Mouse (Mus musculus) lung, embryonic 14.5 days (tissue): ENCODE measurements around the gene Pparg. TPM values are rescaled to one million over a fixed set of nuclear protein-coding genes. Genes with fewer than 3 reads are reported as not detected.

Experiments used
- ATAC-seq: fragments of 200-750 bp; cut with Nextera tagmentation; 2 replicates; pipeline ENCODE4 v1.8.0; 2017; ENCODE audit warnings: mild to moderate bottlenecking, moderate TSS enrichment, moderate library complexity; ENCODE audit not compliant: insufficient read depth
- DNase-seq: peaks from one replicate; pipeline ENCODE4 v3.0.0-alpha.2; 2015
- H3K27ac ChIP-seq: fragments of 300-500 bp; sonication (generic); 2 replicates; pipeline ENCODE4 v1.5.1; 2014; ENCODE audit warnings: low read depth, mild to moderate bottlenecking, moderate library complexity
- H3K27me3 ChIP-seq: fragments of 300-500 bp; sonication (generic); 2 replicates; pipeline ENCODE4 v1.6.1; 2014; ENCODE audit warnings: low read length, control low read depth; ENCODE audit not compliant: insufficient read depth
- H3K36me3 ChIP-seq: fragments of 300-500 bp; sonication (generic); 2 replicates; pipeline ENCODE4 v1.6.1; 2014; ENCODE audit warnings: control low read depth; ENCODE audit not compliant: insufficient read depth
- H3K4me1 ChIP-seq: fragments of 300-500 bp; sonication (generic); 2 replicates; pipeline ENCODE4 v1.6.1; 2014; ENCODE audit warnings: antibody characterized with exemption, control low read depth; ENCODE audit not compliant: insufficient read depth
- H3K4me2 ChIP-seq: fragments of 300-500 bp; sonication (generic); 2 replicates; pipeline ENCODE4 v1.6.1; 2014; ENCODE audit warnings: mild to moderate bottlenecking
- H3K4me3 ChIP-seq: fragments of 300-500 bp; sonication (generic); 2 replicates; pipeline ENCODE4 v1.5.1; 2014; ENCODE audit warnings: low read depth, low read length
- H3K9ac ChIP-seq: fragments of 300-500 bp; sonication (generic); 2 replicates; pipeline ENCODE4 v1.6.1; 2014
- H3K9me3 ChIP-seq: fragments of 300-500 bp; sonication (generic); 2 replicates; pipeline ENCODE4 v1.6.1; 2016; ENCODE audit warnings: low read depth, low read length, control low read depth
- CTCF ChIP-seq: IDR thresholded peaks from 2 replicates; pipeline ENCODE4 v1.5.1; 2016; ENCODE audit warnings: antibody characterized with exemption, low read depth
- WGBS: fragments of 180-500 bp; shearing (Covaris S2); extraction: QIAGEN DNeasy Blood & Tissue Kit; methylation state at CpG from one replicate; pipeline ENCODE4 v1.1.7; 2014; 5-methylcytosine and 5-hydroxymethylcytosine counted together
- polyA plus RNA-seq: library from polyadenylated mRNA; unstranded; fragments of >200 nt; fragmentation: Nextera tagmentation; extraction: Ambion mirVana; gene quantifications from 2 replicates; pipeline ENCODE4 v1.2.1, GENCODE M21; 2014

The Pparg gene
- polyA plus RNA-seq, 1 experiment from 2014 or later = 2.2 TPM

DNA sequence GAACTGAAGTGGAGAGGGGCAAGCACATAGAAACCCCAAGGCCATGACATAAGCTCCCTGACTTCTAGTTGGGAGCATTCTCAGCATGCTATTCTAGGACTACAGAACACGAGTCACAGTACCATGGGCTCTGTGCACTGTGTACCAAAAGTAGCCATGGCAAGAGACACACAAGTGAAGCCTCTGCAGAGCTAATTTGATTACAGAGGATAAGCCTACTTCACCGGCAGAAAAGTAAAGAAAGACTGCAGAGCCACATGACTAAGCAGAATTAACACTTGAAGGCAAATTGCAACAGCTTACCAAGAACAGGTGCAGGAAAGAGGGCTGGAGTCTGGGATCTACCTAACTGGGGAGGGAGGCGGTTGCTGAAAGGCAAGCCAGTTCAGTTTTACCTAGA lies 103.9 kb downstream of the Pparg start:
- WGBS = 44% methylated on average over 3 of the region's 3 CpGs
- Histone ChIP-seq H3K27me3 (no peaks in the 10 kb centered on the region), H3K4me1 (no peaks in the 10 kb centered on the region), H3K4me2 (no peak overlapping the region), H3K9ac (no peak overlapping the region), H3K27ac (no peak overlapping the region), H3K9me3 (no peaks in the 10 kb centered on the region), H3K36me3 (no peaks in the 10 kb centered on the region), H3K4me3 (no peak overlapping the region)
- DNase-seq (peak; percentile 24), ATAC-seq (peak; percentile 66; the same call in 1 of the 2 replicates)
- TF ChIP-seq CTCF = no peak

GRCm38 (mm10) chr6:115465463-115465862 lies 104.7 kb downstream of the Pparg start:
- ATAC-seq (no peak), DNase-seq (no peak)
- Histone ChIP-seq H3K36me3 (no peaks in the 10 kb centered on the region), H3K4me2 (no peak overlapping the region), H3K9ac (no peak overlapping the region), H3K4me3 (no peak overlapping the region), H3K4me1 (no peaks in the 10 kb centered on the region), H3K27me3 (no peaks in the 10 kb centered on the region), H3K9me3 (no peaks in the 10 kb centered on the region), H3K27ac (no peak overlapping the region)
- no peak for TF ChIP-seq CTCF
- WGBS = 60% methylated on average over 2 of the region's 2 CpGs

DNA sequence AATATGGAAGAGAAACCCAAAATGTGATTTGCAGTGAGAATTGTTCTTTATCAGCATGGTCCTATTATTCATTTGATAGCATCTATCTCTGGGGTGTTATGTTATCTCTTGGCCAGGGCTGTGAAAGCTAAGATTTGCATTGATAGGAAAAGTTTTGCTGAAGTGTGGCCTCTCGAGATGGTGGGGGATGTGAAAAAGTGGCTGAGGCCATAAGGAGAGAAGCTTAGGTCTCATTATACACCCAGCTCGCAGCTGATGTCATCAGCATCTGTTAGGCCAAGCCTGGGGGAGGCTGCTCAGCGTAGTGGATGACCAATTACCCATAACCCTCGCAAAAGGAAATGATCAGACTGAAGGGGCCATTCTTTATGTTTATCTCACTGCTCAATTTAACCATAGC lies 105.1 kb downstream of the Pparg start:
- no peak overlapping the region for H3K4me2 ChIP-seq
- H3K4me3 ChIP-seq = no peak overlapping the region
- no peak for DNase-seq
- no peaks in the 10 kb centered on the region for H3K4me1 ChIP-seq
- no peak for TF ChIP-seq CTCF
- H3K36me3 ChIP-seq = no peaks in the 10 kb centered on the region
- no peaks in the 10 kb centered on the region for H3K27me3 ChIP-seq
- WGBS = 39% methylated on average over 4 of the region's 4 CpGs
- no peak for ATAC-seq
- H3K9ac ChIP-seq = no peak overlapping the region
- H3K27ac ChIP-seq = no peak overlapping the region
- no peaks in the 10 kb centered on the region for H3K9me3 ChIP-seq

GRCm38 (mm10) chr6:115466601-115467000 lies 105.8 kb downstream of the Pparg start:
- Histone ChIP-seq H3K27ac (no peak overlapping the region), H3K4me3 (no peak overlapping the region), H3K4me2 (no peak overlapping the region), H3K9me3 (no peaks in the 10 kb centered on the region), H3K27me3 (no peaks in the 10 kb centered on the region), H3K4me1 (no peaks in the 10 kb centered on the region), H3K36me3 (no peaks in the 10 kb centered on the region), H3K9ac (no peak overlapping the region)
- ATAC-seq = no peak
- no peak for TF ChIP-seq CTCF
- WGBS = 49% methylated on average over 3 of the region's 3 CpGs
- DNase-seq = no peak

GRCm38 (mm10) chr6:115469666-115470581 lies 109.2 kb downstream of the Pparg start:
- Histone ChIP-seq H3K4me1 (no peaks in the 10 kb centered on the region), H3K27ac (no peak overlapping the region), H3K9me3 (no peaks in the 10 kb centered on the region), H3K36me3 (no peaks in the 10 kb centered on the region), H3K27me3 (no peaks in the 10 kb centered on the region), H3K4me3 (no peak overlapping the region), H3K9ac (no peak overlapping the region), H3K4me2 (no peak overlapping the region)
- DNase-seq = no peak
- ATAC-seq = no peak
- no peak for TF ChIP-seq CTCF
- 59% methylated on average over 3 of the region's 3 CpGs for WGBS

GRCm38 (mm10) chr6:115471956-115472355 lies 111.2 kb downstream of the Pparg start:
- Histone ChIP-seq H3K4me1 (no peaks in the 10 kb centered on the region; the same call in 1 of the 2 replicates), H3K27ac (no peak overlapping the region), H3K27me3 (no peaks in the 10 kb centered on the region), H3K4me2 (no peak overlapping the region), H3K9me3 (no peaks in the 10 kb centered on the region), H3K9ac (no peak overlapping the region), H3K4me3 (no peak overlapping the region), H3K36me3 (no peaks in the 10 kb centered on the region)
- TF ChIP-seq CTCF = no peak
- ATAC-seq (no peak), DNase-seq (peak; percentile 52)

- ATAC-seq = no peak
- H3K4me1 ChIP-seq = peaks cover 16% of the 10 kb centered on the region
- no peaks in the 10 kb centered on the region for H3K36me3 ChIP-seq
- no peak overlapping the region for H3K9ac ChIP-seq
- no peaks in the 10 kb centered on the region for H3K27me3 ChIP-seq
- no peaks in the 10 kb centered on the region for H3K9me3 ChIP-seq
- no peak overlapping the region for H3K4me2 ChIP-seq
- DNase-seq = no peak
- 49% methylated on average over 7 of the region's 7 CpGs for WGBS
- no peak overlapping the region for H3K4me3 ChIP-seq
- no peak overlapping the region for H3K27ac ChIP-seq
- no peak for TF ChIP-seq CTCF
Measured at GRCm38 (mm10) chr6:115477081-115477695, 116.4 kb downstream of the Pparg start.
